Mouse (Mus musculus) lung, adult 2 months (tissue): ENCODE measurements at regions not wholly inside any gene's neighbourhood (a gene's known extent, or its start where the extent isn't known, plus 50 kb on each side); places are given as distances from the start of the nearest gene placed in this dataset.

ENCODE experiments used
- CTCF ChIP-seq: fragments of 200-500 bp; IDR thresholded peaks from 2 replicates; pipeline ENCODE4 v1.5.1; 2011; ENCODE audit warnings: mild to moderate bottlenecking, low read length, control low read depth; ENCODE audit not compliant: insufficient read depth
- POLR2A ChIP-seq: fragments of 200-500 bp; IDR thresholded peaks from 2 replicates; pipeline ENCODE4 v1.6.1; 2011; ENCODE audit warnings: low read depth, mild to moderate bottlenecking, control low read depth, low read length, borderline replicate concordance; ENCODE audit errors: extremely low read depth

- no peak for TF ChIP-seq CTCF
- no peak for TF ChIP-seq POLR2A
Measured at GRCm38 (mm10) chr1:57059216-57059615, 80.8 kb upstream of the Satb2 start.
